Mouse (Mus musculus): Measurements from ENCODE around the gene Rnf40.

Gene Rnf40

DNA sequence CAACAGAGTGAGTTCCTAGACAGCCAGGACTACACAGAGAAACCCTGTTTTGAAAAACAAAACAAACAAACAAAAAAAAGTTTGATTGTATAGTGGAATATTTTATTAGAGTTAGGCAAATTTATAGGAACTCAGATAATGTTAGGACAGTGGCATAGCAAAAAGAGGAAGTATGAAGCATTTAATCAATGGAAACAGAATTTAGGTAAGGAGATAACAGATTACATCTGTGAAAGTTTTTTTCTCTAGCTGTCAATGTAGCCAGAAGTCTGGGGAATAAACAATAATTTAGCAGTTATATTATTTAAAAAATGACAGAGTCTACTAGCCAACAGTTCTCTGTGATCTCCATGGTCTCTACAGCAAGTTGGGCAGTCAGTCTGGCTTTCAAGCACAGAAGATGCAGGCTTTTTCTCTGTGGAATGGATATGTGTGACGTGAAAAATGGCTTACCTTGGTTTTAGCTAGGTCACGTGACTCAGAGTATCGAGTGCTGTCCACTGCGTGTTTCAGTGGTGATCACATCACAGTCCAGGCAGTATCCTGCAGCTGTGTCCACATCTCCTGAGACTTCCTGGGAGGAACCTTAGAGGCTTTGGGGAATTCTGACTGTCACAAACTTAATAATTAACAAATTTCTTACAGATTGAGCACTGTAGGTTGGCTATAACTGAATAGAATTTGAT, 60.1 kb downstream of the Rnf40 start:
- intact Hi-C loops (cut with DNase I) = no loop called here

DNA sequence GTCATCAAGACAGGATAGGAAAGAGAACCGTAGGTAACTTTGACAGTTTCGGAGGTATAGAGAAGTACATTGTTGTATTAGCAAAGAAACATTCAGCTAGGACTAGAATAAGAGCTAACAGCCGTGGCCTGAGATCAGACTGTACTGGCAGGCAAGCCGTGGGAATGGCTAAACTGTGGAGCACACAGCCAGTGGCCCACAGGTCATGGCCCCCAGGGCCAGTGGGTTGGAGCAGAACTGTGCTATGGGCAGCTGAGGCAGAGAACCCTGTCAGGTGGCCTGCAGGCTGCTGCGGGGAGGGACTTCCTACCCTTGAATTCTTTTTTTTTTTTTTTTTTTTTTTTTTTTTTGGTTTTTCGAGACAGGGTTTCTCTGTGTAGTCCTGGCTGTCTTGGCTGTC, 60.6 kb downstream of the Rnf40 start:
- intact Hi-C loops (cut with DNase I) = no loop called here

DNA sequence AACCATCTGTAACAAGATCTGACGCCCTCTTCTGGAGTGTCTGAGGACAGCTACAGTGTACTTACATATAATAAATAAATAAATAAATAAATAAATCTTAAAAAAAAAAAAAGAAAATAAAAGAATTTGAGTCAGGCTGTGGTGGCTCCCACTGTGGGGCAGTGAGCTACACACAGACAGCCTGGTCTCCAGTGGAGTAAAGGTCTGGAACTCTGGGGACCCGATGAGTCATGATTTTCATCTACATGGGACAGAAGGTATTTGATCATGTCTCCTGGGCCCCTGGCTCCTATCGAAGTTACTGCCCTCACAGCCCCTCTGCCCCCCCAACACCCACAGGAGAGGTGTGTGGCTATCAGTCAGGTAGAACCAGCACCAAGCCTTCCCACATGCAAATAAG, 63.1 kb downstream of the Rnf40 start:
- intact Hi-C loops (cut with DNase I) = no loop called here

DNA sequence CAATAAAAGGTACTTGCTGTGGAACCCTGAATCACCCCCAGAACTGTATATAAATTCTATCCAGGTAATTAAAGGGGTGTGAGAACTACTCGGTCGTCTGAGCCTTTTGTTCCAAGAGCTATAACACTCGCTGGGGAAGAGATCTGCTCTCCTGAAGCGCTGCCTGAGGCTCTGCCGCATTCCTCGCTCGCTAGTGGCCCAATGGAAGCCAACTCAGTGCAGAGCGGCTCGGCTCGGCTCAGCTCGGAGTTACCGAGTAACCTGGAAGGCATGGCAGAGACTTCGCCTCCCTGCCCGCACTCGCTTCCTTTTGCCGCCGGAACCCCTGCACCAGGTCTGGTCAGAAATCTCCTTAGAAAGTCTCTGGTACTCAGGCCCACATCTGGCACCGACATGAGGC, 63.5 kb downstream of the Rnf40 start:
- intact Hi-C loops (cut with DNase I) = no loop called here

DNA sequence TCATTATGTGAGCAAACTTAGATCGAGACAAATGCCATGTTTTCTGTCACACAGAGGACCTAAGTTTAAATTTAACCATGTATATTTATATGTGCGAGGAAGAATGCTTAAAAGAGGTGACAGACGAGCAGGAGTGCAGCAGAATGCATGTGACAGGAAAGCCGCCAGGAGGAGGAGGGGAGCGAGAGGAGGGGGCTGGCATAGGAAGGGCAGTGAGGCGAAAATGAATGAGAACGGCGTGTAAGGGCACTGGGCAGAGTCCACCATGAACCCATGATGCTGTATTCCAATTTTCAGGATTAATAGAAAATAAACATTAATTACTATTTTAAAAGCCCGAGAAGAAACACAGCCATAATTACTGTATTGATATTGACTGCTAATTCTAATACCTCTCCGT, 65.8 kb downstream of the Rnf40 start:
- intact Hi-C loops (cut with DNase I) = no loop called here

Measured in adrenal gland (tissue).